Mouse (Mus musculus): Measurements from ENCODE around the gene Nudt3.
A peak's percentile ranks its signal among the peaks of the same experiment; 100 is the strongest.

Nudt3 gene

DNA sequence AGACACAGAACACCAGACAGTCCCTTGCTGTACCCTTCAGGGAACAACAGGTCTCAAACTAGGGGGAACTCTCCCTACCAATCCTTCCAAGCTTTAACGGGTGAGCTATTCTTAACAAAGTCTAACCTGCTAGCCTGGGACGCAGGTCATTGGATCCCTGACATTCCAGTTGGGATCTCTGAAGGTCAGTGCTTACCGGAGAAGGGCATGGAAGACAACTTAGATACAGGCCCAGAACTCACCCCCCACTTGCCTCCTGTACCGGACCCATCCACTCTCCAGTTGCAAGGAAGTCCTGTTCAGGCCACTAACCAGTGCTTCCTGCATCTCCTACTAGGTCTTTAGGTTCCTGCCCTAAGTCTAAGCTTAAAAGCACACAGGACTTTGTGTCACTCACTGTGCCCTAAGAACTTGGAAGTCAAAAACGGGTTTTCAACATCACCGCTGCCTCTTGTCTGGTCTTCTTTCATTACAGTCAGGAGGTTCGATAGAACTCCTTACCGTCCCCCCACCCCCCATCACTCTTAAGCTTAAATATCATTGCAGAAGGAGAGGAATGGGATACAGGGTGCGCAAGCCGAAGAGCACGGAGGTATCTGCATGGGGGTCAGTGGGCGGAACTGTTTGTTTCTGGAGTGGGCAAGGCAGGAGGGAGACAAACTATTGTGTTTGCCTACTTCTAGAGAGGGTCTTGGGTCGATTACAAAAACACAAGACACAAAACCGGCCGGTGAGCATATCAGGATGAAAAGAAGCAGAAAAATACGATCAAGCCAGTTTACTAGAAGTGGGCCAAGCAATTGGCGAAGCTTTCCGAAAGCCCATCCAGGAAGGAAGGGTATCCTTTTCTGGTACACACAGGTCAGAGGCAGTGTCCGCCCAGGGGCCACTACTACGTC is 69.0 kb downstream of the Nudt3 start:
- ATAC-seq (ENCODE audit: insufficient number of reproducible peaks, low FRiP score, low TSS enrichment), result no peak

DNA sequence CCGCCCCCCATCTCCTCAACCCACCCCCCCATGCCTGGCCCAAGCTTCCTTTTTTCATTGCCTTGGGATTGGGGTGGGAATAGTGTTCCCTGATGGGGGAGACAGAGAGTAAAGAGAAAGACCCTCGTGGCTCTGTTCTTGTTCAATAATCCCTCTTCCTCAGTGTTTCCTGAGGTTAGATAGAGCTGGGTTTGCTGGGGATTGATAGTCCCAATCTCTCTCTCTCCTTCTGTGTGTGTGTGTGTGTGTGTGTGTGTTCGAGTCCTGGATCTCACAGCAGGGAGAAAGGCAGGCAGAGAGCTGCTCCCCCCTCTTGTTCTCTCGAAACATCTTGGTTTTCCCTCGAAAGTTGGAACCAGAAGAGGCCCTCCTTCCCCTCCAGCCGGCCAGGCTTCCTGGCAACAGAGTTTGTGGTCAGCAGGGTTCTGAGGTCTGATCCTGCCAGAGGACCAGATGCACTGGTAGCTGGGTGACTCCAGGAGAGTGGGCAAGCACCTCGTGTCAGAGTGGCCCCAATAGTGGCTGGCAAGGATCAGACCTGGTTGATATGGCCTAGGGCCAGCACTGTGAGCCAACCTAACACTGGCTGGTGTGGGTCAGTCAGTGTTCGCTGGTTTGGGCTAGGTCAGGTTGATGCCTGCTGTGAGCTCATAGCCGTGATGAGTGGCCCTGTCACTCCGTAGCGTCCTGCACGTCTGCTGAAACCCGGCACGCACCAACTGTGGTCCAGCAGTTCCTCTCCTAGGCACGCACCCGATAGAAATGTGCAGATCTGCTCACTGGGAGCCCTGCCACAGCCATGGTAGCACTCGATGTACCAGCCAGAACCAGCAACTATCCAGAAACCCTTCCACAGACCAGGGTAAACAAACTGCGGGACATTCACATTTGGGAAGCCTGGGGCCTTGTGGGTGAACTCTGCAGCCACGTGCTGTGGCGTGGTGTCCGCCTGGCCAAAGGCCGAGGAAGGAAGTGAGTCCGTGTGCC is 70.8 kb downstream of the Nudt3 start:
- no peak for ATAC-seq (ENCODE audit: insufficient number of reproducible peaks, low FRiP score, low TSS enrichment)

DNA sequence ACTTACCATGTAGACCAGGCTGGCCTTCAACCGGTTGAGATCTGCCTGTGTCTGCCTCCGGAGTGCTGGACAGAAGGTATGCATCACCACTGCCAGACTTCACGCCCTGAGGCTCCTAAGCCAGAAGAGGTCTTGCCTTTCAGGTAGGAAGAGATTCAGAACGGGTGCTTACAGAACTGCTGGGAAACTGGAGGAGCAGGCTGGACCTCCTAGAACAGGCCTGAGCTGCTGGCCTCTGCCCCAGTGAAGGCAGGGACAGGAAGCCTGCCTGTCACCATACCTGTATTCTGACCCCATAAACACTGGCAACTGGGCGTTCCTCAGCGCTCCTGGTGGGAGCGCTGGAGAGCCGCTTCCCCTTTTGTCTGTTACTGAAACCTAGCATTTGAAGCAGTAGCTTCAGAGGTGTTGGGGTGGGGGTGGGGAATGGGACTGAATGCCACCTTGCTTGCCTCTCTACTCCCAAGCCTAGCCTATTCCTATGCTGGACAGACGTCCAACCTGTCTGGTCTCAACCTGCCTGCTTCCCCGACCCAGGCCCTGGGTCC is 71.8 kb downstream of the Nudt3 start:
- ATAC-seq (ENCODE audit: insufficient number of reproducible peaks, low FRiP score, low TSS enrichment), result no peak

DNA sequence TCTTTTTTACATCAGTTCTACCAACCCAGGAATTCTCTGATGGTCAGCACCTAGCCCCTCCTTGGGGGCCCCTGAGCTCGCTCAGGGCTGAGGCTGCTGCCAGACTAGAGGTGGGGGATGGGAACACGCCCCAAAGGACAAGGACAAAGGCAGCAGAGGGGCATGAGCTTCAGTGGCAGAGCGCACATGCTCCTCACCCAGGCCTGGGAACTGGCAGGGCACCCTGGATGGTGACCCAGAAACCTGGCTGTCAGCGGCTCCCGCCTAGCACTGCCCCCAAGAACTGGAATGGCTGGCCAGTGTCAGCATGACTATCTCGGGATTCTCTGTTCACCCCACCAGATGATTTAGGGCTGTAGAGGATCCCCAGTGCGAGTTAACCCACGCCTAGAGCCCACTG is 74.1 kb downstream of the Nudt3 start:
- ATAC-seq (ENCODE audit: insufficient number of reproducible peaks, low FRiP score, low TSS enrichment), result no peak

DNA sequence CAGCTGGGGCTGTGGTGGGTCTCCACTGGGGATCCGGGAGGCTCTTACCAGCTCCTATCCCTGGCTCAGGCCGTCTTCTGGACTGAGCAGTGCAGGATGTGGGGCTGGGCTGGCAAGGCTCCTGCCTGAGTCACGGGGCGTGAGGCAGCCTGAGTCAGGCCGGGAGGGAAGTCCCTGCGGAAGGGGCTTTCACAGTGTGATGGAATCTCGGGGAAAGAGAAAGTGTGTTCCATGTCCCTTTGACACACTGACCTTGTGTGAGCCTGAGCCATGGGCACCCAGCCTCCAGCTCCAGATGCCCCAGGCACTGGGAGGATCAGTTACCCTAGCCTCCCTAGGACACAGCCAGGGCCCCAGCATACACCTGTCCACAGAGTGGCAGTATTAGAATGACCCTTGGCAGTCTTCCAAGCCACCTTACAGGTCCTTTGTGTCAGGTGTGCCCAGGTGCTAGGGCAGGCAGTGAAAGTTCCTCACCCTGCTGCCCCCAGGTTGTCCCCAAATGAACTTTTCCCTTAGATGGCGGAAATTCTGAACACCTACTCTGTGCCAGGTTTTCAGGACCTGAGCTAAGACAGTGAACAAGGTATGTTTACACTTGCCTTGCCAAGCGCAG is 75.9 kb downstream of the Nudt3 start:
- no peak for ATAC-seq (ENCODE audit: insufficient number of reproducible peaks, low FRiP score, low TSS enrichment)

DNA sequence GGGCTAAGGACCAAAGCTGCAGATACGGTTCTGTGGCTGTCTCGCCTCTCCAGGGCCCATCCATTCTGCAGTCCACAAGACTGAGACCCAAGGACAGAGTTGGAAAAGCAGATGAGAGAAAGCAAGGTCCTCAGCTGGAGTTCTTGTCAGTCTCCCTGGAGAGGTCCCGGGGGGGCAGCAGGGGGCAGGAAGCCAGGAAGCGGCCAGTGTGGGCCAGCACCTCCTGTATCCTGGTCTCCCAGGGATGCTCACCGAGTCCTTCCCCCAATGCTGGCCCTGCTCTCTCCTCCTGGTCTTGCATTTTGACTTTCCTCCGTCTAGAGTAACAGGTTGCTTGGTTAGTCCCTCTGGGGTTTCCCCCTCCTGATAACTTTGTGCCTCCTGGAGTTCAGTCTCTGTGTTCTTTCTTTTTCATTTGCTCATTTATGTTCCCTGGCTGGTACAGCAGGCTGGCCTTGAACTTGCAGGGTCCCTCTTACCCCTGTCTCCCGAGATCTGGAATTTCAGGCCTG is 76.7 kb downstream of the Nudt3 start:
- ATAC-seq (ENCODE audit: insufficient number of reproducible peaks, low FRiP score, low TSS enrichment), result no peak

DNA sequence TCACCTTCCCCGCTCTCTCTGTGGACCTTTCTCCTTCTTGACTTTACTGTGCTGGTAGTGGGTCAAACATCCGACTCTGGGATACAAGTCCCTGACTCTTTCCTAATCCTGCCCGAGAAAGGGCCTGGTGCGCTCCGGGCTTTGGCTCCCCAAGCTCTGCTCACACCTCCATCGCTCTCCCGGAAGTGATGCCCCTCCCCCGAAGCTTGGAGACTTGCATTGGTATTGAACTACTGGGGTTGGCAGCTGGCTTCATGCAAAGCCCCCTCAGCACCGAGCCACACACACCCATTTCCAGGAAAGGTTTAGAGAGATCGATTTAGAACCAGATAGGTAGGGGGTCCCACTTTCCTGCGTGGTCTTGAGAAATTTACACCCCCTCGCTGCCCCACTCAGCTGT is 77.3 kb downstream of the Nudt3 start:
- no peak for ATAC-seq (ENCODE audit: insufficient number of reproducible peaks, low FRiP score, low TSS enrichment)

DNA sequence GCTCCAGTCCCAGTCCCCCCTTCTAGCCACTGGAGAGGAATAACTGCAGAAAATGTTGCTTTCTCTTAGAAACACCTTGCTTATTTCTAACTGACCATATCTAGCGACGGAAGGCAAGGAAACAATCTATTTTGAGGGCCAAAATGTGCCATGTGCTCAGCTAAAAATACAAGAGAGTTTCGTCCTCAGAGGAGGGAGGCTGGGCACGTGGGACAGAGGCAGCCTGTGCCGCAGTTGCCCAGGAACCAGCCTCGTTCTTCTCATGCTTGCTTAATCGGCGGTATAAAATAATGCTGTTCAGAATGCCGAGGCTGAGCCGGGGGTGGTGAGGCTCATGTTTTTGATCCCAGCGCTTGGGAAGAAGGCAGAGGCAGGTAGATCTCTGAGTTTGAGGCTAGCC is 78.7 kb downstream of the Nudt3 start:
- ATAC-seq (ENCODE audit: insufficient number of reproducible peaks, low FRiP score, low TSS enrichment), result no peak

DNA sequence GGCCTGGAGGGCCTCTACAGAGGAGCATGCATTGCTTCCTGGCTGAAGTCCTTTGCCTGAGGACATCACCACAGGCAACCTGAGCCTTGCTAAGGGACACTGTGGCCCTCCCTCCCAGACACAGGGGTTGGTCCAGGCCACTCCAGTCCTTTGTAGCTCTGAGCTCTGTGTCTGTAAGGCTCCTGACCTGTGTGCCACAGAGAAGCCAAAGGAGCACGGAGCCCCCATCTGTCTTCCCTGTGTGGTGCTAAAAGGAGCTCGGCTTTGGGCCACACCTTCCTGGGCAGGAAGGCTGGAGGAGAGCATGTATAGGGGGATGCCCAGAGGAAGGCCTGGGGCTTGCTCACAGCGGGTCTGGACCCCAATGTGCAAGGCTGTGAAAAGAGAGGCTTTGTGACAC is 81.3 kb downstream of the Nudt3 start:
- no peak for ATAC-seq (ENCODE audit: insufficient number of reproducible peaks, low FRiP score, low TSS enrichment)

DNA sequence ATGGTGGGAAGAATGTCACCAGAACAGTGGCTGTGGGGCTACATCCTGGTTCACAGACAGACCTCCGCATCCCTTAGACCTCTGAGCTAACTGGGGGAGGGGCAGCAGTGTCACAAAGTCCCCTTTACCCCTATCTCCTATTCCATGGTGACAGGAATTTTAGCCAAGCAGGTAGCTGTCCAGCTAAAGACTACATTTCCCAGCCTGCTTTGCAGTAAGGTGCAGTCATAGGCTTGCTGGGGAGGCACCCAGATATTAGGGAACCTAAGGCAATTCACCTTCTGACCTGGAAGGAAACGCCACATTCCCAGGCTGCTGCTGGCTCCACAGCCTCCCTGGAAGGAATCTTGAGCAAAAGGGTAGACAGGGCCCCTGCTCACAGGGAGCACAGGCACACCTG is 82.0 kb downstream of the Nudt3 start:
- ATAC-seq (ENCODE audit: insufficient number of reproducible peaks, low FRiP score, low TSS enrichment), result no peak

DNA sequence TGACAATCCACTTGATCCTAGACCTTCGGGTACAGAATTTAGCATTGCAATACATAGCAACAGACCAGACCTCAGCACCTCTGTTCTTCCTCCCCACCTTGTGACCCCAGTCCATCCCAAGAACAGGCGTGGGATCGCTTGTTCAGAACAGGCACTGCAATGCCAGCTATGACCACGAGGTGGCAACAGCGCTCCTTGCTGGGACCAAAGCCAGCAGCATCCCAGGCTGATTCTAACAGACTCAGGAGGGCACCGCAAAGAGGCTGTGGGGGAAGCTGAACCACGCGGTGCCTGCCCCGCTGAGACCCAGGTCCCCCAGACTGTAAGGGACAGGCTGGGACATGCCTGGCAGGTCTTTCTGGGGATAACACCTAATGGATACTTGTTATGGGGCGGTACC is 88.6 kb downstream of the Nudt3 start:
- peak; percentile 52; the same call in 1 of the 2 replicates for ATAC-seq (ENCODE audit: insufficient number of reproducible peaks, low FRiP score, low TSS enrichment)

DNA sequence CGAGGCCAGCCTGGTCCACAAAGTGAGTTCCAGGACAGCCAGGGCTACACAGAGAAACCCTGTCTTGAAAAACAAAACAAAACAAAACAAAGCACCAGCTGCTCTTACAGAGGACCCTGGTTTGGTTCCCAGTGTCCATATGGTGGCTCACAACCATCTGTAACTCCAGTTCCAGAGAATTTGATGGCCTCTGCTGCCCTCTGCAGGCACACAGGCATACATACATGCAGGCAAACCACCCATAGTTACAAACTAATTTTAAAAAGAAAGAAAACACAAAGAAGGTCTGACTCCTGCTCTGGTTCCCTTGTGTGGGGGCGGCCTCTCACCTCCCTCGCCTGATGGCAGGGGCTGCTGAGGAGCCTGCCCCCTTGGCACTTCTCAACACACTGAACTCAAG is 89.9 kb downstream of the Nudt3 start:
- no peak for ATAC-seq (ENCODE audit: insufficient number of reproducible peaks, low FRiP score, low TSS enrichment)

DNA sequence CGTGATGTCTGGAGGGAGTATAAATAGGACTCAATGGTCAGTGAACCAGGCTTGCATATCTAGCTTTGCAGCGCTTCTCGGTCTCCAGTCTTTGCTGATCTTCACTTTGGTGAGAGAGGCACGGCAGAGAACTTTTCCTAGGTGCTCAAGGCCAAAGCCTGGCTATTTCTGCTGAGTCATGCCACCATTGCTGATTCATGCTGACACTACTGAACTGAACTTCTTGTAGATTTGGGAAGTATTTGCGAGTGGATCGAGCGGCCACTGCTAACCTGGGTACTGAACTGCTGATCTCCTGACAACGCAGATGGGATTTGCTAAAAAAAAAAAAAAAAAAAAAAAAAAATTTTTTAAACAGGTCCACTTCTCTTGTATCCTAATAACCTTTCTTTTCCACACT is 91.2 kb downstream of the Nudt3 start:
- ATAC-seq (ENCODE audit: insufficient number of reproducible peaks, low FRiP score, low TSS enrichment), result no peak

Measured in cerebellum, adult (tissue).